Comparison of ENCODE assay signal across 11 mouse cellular contexts in the genomic region with DNA sequence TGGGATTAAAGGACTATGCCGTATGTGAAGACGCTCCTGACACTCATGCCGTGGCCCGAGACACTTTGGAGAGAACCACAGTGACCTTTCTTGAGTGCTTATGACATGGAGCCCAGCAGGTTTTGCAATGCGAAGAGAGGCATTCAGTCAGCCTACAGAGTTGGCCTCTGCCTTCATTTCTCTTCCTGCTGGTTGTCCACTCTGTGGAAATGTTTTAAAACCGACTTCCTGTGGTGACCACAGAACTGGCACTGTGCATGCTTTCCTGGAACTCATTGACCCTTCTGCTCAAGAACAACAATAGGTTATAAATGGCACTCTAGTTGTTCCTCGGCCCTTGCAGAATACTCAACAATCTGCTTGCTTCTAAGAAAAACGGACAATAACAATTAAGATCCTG.
DNase-seq lines count a peak whose midpoint lies in the region; ATAC-seq and TF ChIP-seq lines count a peak whose summit lies in the region.
"Had no signal": no experiment of that assay in that cellular context is flagged by ENCODE, and none has a peak within 500 bp of the region (broad histone marks: within the 10 kb centered on the region; RNA-seq: fewer than 3 reads in every experiment).

No protein-coding gene starts in this region.

- no peak overlapping the region for H3K9ac ChIP-seq in stomach, embryonic 16.5 days (ENCODE audit: low read length)
- H3K9ac ChIP-seq in stomach, postnatal 0 days (ENCODE audit: low read length), result no peak overlapping the region
- no peak overlapping the region for H3K9ac ChIP-seq in heart, embryonic 12.5 days
- H3K9ac ChIP-seq in forebrain, embryonic 15.5 days (replicated peaks), result no peak overlapping the region
- H3K9ac ChIP-seq: liver, embryonic 14.5 days had no signal

- no peak overlapping the region for H3K4me3 ChIP-seq in stomach, embryonic 16.5 days (replicated peaks; ENCODE audit: low read length)
- no peak overlapping the region for H3K4me3 ChIP-seq in stomach, postnatal 0 days (ENCODE audit: low read depth, low read length)
- no peak overlapping the region for H3K4me3 ChIP-seq in heart, embryonic 12.5 days
- H3K4me3 ChIP-seq in lung, adult 2 months (replicated peaks; ENCODE audit: extremely low read depth, low read depth, low read length), result no peak overlapping the region
- no peak overlapping the region for H3K4me3 ChIP-seq in forebrain, embryonic 15.5 days
- H3K4me3 ChIP-seq: forebrain, embryonic 10.5 days had no signal

- no peaks in the 10 kb centered on the region for H3K27me3 ChIP-seq in stomach, embryonic 16.5 days (ENCODE audit: control insufficient read depth, insufficient read depth, low read length)
- no peaks in the 10 kb centered on the region for H3K27me3 ChIP-seq in stomach, postnatal 0 days (ENCODE audit: control insufficient read depth, insufficient read depth, low read length)
- no peaks in the 10 kb centered on the region for H3K27me3 ChIP-seq in heart, embryonic 12.5 days (replicated peaks)
- H3K27me3 ChIP-seq in forebrain, embryonic 15.5 days, result no peaks in the 10 kb centered on the region

- no peak for DNase-seq in stomach, postnatal 0 days (ENCODE audit: low spot score)
- DNase-seq in lung, adult 2 months, result peak; percentile 48
- no peak for DNase-seq in B cell, adult 2 months
- DNase-seq in right cerebral cortex, postnatal 4 days, result no peak
- DNase-seq: cerebellum, adult 9-10 months had no signal

- WGBS in stomach, embryonic 16.5 days, result 75% methylated on average over 8 of the region's 8 CpGs
- 62% methylated on average over 8 of the region's 8 CpGs for WGBS in stomach, postnatal 0 days
- 52% methylated on average over 8 of the region's 8 CpGs for WGBS in heart, embryonic 12.5 days
- 19% methylated on average over 8 of the region's 8 CpGs for WGBS in lung, adult 2 months
- WGBS in forebrain, embryonic 15.5 days, result 89% methylated on average over 8 of the region's 8 CpGs

- H3K4me2 ChIP-seq in stomach, embryonic 16.5 days (ENCODE audit: low read depth, low read length), result no peak overlapping the region
- H3K4me2 ChIP-seq in stomach, postnatal 0 days (replicated peaks; ENCODE audit: low read depth), result no peak overlapping the region
- no peak overlapping the region for H3K4me2 ChIP-seq in heart, embryonic 12.5 days
- H3K4me2 ChIP-seq in forebrain, embryonic 15.5 days (replicated peaks), result no peak overlapping the region

- H3K27ac ChIP-seq in stomach, embryonic 16.5 days (ENCODE audit: low read length), result peak overlapping the region; percentile 4; the same call in 1 of the 2 replicates
- no peak overlapping the region for H3K27ac ChIP-seq in stomach, postnatal 0 days (replicated peaks)
- H3K27ac ChIP-seq in heart, embryonic 12.5 days (ENCODE audit: poor library complexity, severe bottlenecking), result peak overlapping the region; percentile 74
- H3K27ac ChIP-seq in forebrain, embryonic 15.5 days (replicated peaks), result no peak overlapping the region
- H3K27ac ChIP-seq: liver, embryonic 14.5 days had no signal

- H3K36me3 ChIP-seq in stomach, embryonic 16.5 days (ENCODE audit: control insufficient read depth, insufficient read depth, low read length), result no peaks in the 10 kb centered on the region
- H3K36me3 ChIP-seq in stomach, postnatal 0 days (ENCODE audit: control insufficient read depth, insufficient read depth, low read length), result no peaks in the 10 kb centered on the region
- H3K36me3 ChIP-seq in heart, embryonic 12.5 days, result peaks cover 12% of the 10 kb centered on the region
- H3K36me3 ChIP-seq in forebrain, embryonic 15.5 days, result no peaks in the 10 kb centered on the region

- TF ChIP-seq POLR2A in lung, adult 2 months (IDR thresholded peaks at IDR 0.05; ENCODE audit: borderline replicate concordance, extremely low read depth, low read depth, low read length), result no peak

- no peak for ATAC-seq in stomach, embryonic 16.5 days (ENCODE audit: insufficient read depth, low FRiP score)
- ATAC-seq in stomach, postnatal 0 days (ENCODE audit: low FRiP score, low TSS enrichment), result no peak
- ATAC-seq in heart, embryonic 12.5 days (ENCODE audit: insufficient number of reproducible peaks, low FRiP score), result no peak
- ATAC-seq in forebrain, embryonic 15.5 days (replicated peaks), result no peak
- ATAC-seq: intestine, embryonic 16.5 days had no signal

- H3K4me1 ChIP-seq in stomach, embryonic 16.5 days (ENCODE audit: control insufficient read depth, insufficient read depth, low read length), result peaks cover 3% of the 10 kb centered on the region; the same call in 1 of the 2 replicates
- no peaks in the 10 kb centered on the region for H3K4me1 ChIP-seq in stomach, postnatal 0 days (replicated peaks; ENCODE audit: control insufficient read depth, insufficient read depth)
- H3K4me1 ChIP-seq in heart, embryonic 12.5 days (replicated peaks), result peaks cover 70% of the 10 kb centered on the region
- H3K4me1 ChIP-seq in lung, adult 2 months (ENCODE audit: control insufficient read depth, insufficient read depth, low read length), result peaks cover 27% of the 10 kb centered on the region
- H3K4me1 ChIP-seq in forebrain, embryonic 15.5 days, result no peaks in the 10 kb centered on the region

- no peak for TF ChIP-seq EP300 in stomach, postnatal 0 days (optimal IDR thresholded peaks at IDR 0.05)

- no peaks in the 10 kb centered on the region for H3K9me3 ChIP-seq in stomach, embryonic 16.5 days (replicated peaks; ENCODE audit: control insufficient read depth, low read length)
- no peaks in the 10 kb centered on the region for H3K9me3 ChIP-seq in stomach, postnatal 0 days (ENCODE audit: control insufficient read depth, low read length)
- no peaks in the 10 kb centered on the region for H3K9me3 ChIP-seq in heart, embryonic 12.5 days (replicated peaks)
- H3K9me3 ChIP-seq in forebrain, embryonic 15.5 days, result no peaks in the 10 kb centered on the region

- no peak for TF ChIP-seq CTCF in stomach, postnatal 0 days (IDR thresholded peaks at IDR 0.05; ENCODE audit: low read depth)
- TF ChIP-seq CTCF in lung, adult 2 months (IDR thresholded peaks at IDR 0.05; ENCODE audit: insufficient read depth, low read length), result no peak

Comparison
In these comparisons a context has a peak if more than half of its experiments do, and no peak if none do; other contexts are left out.
1. H3K27ac ChIP-seq: peak in stomach, embryonic 16.5 days (single experiment) and heart, embryonic 12.5 days (single experiment); none in stomach, postnatal 0 days (single experiment) and forebrain, embryonic 15.5 days (single experiment).